Mouse (Mus musculus) cerebellum, adult (tissue): ENCODE data around the gene Chka.

Experiments
- ATAC-seq: cut with Nextera tagmentation; 2 replicates; pipeline ENCODE4 v1.9.2; 2017; ENCODE audit warnings: mild to moderate bottlenecking, moderate library complexity, mixed read lengths; ENCODE audit not compliant: insufficient number of reproducible peaks, low FRiP score, low TSS enrichment

Gene Chka

GRCm38 (mm10) chr19:3851502-3851962, at the start of gene Chka:
Chka (plus strand) TSS chr19:3851773.
- ATAC-seq: peak; percentile 91

- no peak for ATAC-seq
Observed at GRCm38 (mm10) chr19:3805526-3805925, 46.0 kb upstream of the Chka start.

- no peak for ATAC-seq
Observed at GRCm38 (mm10) chr19:3810536-3811233, 40.9 kb upstream of the Chka start.

GRCm38 (mm10) chr19:3814461-3814860, 37.1 kb upstream of the Chka start:
- ATAC-seq: no peak

- ATAC-seq: no peak
Observed at GRCm38 (mm10) chr19:3815824-3816223, 35.7 kb upstream of the Chka start.

GRCm38 (mm10) chr19:3819080-3819479, 32.5 kb upstream of the Chka start:
- no peak for ATAC-seq

- ATAC-seq: no peak
Observed at GRCm38 (mm10) chr19:3819899-3820444, 31.6 kb upstream of the Chka start.

GRCm38 (mm10) chr19:3825044-3825443, 26.5 kb upstream of the Chka start:
- ATAC-seq: no peak

GRCm38 (mm10) chr19:3829863-3830262, 21.7 kb upstream of the Chka start:
- no peak for ATAC-seq

GRCm38 (mm10) chr19:3831716-3832115, 19.9 kb upstream of the Chka start:
- ATAC-seq: no peak

- peak; percentile 86; the same call in 1 of the 2 replicates for ATAC-seq
Observed at GRCm38 (mm10) chr19:3832851-3833353, 18.7 kb upstream of the Chka start.

GRCm38 (mm10) chr19:3834301-3834700, 17.3 kb upstream of the Chka start:
- no peak for ATAC-seq

- no peak for ATAC-seq
Observed at GRCm38 (mm10) chr19:3836791-3837190, 14.8 kb upstream of the Chka start.

GRCm38 (mm10) chr19:3838931-3839330, 12.6 kb upstream of the Chka start:
- no peak for ATAC-seq

- ATAC-seq: no peak
Observed at GRCm38 (mm10) chr19:3839686-3840085, 11.9 kb upstream of the Chka start.

- no peak for ATAC-seq
Observed at GRCm38 (mm10) chr19:3840214-3840651, 11.3 kb upstream of the Chka start.

- ATAC-seq: no peak
Observed at GRCm38 (mm10) chr19:3840685-3841084, 10.9 kb upstream of the Chka start.

- ATAC-seq: no peak
Observed at GRCm38 (mm10) chr19:3842359-3843148, 9.0 kb upstream of the Chka start.

- ATAC-seq: no peak
Observed at GRCm38 (mm10) chr19:3843629-3844028, 7.9 kb upstream of the Chka start.

- 0 out of 2 replicates have a peak, but pooled peaks have one; percentile 29 for ATAC-seq
Observed at GRCm38 (mm10) chr19:3844836-3845235, 6.7 kb upstream of the Chka start.

- ATAC-seq: no peak
Observed at GRCm38 (mm10) chr19:3845339-3845738, 6.2 kb upstream of the Chka start.
